ENCODE assay signal across 24 mouse cellular contexts in genomic region chr10:42919786-42920185, GRCm38 (mm10).
"Had no signal": no experiment of that assay in that cellular context is flagged by ENCODE, and none has a peak within 500 bp of the region (broad histone marks: within the 10 kb centered on the region; RNA-seq: fewer than 3 reads in every experiment).

No protein-coding gene starts in this region.

- H3K4me2 ChIP-seq: heart, embryonic 13.5 days; heart, embryonic 15.5 days; hindbrain, embryonic 13.5 days; hindbrain, embryonic 15.5 days; kidney, embryonic 15.5 days; limb, embryonic 13.5 days; limb, embryonic 15.5 days; liver, embryonic 12.5 days had no signal

- ATAC-seq: forebrain, embryonic 16.5 days; hindbrain, postnatal 0 days; intestine, embryonic 16.5 days; liver, embryonic 12.5 days had no signal

- DNase-seq: gastrocnemius, postnatal 36 days; heart, adult 18-20 months; heart, postnatal 14 days; heart, postnatal 36 days; kidney, adult 11 months; kidney, adult 2 months; kidney, adult 9 months; kidney, postnatal 14 days; kidney, postnatal 36 days; layer of hippocampus, adult 9-11 months; layer of hippocampus, postnatal 36 days; left cerebral cortex, postnatal 4 days had no signal

- H3K9ac ChIP-seq: heart, embryonic 13.5 days; heart, embryonic 15.5 days; hindbrain, embryonic 13.5 days; hindbrain, embryonic 15.5 days; kidney, embryonic 15.5 days; limb, embryonic 13.5 days; limb, embryonic 15.5 days; liver, embryonic 12.5 days had no signal

- H3K4me1 ChIP-seq: hindbrain, embryonic 13.5 days; hindbrain, embryonic 15.5 days; kidney, embryonic 15.5 days; liver, embryonic 12.5 days had no signal

- H3K4me3 ChIP-seq: heart, embryonic 13.5 days; heart, embryonic 15.5 days; hindbrain, embryonic 13.5 days; hindbrain, embryonic 15.5 days; kidney, embryonic 15.5 days; limb, embryonic 13.5 days; limb, embryonic 15.5 days; liver, embryonic 12.5 days had no signal

- H3K27ac ChIP-seq: heart, embryonic 13.5 days; heart, embryonic 15.5 days; hindbrain, embryonic 13.5 days; hindbrain, embryonic 15.5 days; hindbrain, postnatal 0 days; kidney, embryonic 15.5 days; kidney, postnatal 0 days; limb, embryonic 13.5 days; limb, embryonic 15.5 days; liver, embryonic 12.5 days had no signal

- H3K36me3 ChIP-seq: heart, embryonic 13.5 days; heart, embryonic 15.5 days; hindbrain, embryonic 13.5 days; hindbrain, embryonic 15.5 days; kidney, embryonic 15.5 days; limb, embryonic 13.5 days; limb, embryonic 15.5 days; liver, embryonic 12.5 days had no signal

- H3K27me3 ChIP-seq: heart, embryonic 13.5 days; heart, embryonic 15.5 days; hindbrain, embryonic 13.5 days; hindbrain, embryonic 15.5 days; kidney, embryonic 15.5 days; limb, embryonic 13.5 days; limb, embryonic 15.5 days had no signal

- H3K9me3 ChIP-seq: heart, embryonic 13.5 days; heart, embryonic 15.5 days; hindbrain, embryonic 13.5 days; hindbrain, embryonic 15.5 days; kidney, embryonic 15.5 days; limb, embryonic 13.5 days; limb, embryonic 15.5 days; liver, embryonic 12.5 days had no signal
